Mouse (Mus musculus): ENCODE results near the gene Nsa2. TPM values are rescaled to one million over a fixed set of nuclear protein-coding genes. Genes with fewer than 3 reads are reported as not detected.

The Nsa2 gene
- polyA plus RNA-seq (2015; fragmentation: Nextera tagmentation; extraction: Ambion mirVana): 51.5 and 53.8 TPM in 2 replicates

DNA sequence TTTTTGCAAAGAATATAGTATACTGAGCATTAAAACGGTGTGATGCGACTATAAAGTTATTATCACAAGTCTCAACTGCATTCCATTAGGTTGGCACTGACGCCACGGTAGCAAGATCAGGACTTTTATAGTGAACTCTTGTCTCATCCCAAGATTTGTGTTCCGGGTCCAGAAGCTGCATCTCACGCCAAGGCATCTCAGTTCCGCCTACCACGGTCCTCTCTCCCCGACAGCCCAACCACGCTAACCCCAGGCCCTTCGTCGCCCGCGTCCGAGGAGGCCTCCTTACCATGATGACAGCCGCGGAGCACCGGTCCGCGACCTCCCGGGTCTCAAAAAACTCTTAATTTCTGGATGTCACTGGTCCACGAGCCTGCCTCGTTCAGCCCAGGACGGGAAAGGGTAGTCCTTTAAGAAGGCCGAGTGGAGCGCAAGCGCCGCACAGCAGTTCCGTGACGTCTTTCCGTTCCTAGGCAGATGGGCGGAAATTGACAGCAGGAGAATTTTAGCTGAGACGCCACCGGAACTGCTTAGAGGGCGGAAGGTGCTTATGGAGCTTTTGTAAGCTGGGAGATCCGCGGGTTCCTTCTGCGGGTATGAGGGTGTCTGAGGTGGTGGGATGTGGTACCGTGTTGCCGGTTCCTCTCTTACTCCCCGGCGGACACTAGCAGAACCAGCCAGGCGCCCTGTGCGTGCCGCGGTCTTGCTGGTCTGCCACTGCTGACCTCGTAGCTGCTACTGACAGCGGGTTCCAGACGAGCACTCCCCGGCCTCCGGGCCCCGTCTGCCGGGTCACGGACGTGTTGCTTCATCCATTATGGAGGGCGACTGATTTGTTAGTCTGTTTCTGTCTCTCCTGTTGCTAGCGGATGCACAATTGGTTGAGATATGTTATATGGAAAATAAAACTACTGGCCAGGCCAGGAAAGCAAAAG lies at the start of gene Nsa2, which contains the start of gene Gfm2:
Gene Nsa2, minus strand, starts transcription at position 472 of the 935 bp plus-strand sequence.
Gene Gfm2, plus strand, starts transcription at position 472 of the 935 bp plus-strand sequence.
- Histone ChIP-seq H3K27me3 (ENCODE audit: control insufficient read depth, insufficient read depth, low read depth, low read length) (no peaks in the 10 kb centered on the region), H3K4me2 (ENCODE audit: low read depth, low read length) (peak within 1 kb of the TSS; percentile 81), H3K4me3 (ENCODE audit: low read length) (peak within 1 kb of the TSS; percentile 69), H3K9ac (ENCODE audit: low read length) (peak within 1 kb of the TSS; percentile 82), H3K27ac (ENCODE audit: low read length) (peak within 1 kb of the TSS; percentile 90), H3K9me3 (ENCODE audit: control insufficient read depth, low read length) (no peaks in the 10 kb centered on the region), H3K36me3 (ENCODE audit: control insufficient read depth, insufficient read depth, low read length) (peaks cover 12% of the 10 kb centered on the region), H3K4me1 (replicated peaks; ENCODE audit: control insufficient read depth, insufficient read depth, low read length) (0 out of 2 replicates have a peak, but pooled peaks cover 3% of the 10 kb centered on the region)
- peak; percentile 98 for ATAC-seq (ENCODE audit: low read depth)
- WGBS: under 1% methylated on average over 57 of the region's 57 CpGs

DNA sequence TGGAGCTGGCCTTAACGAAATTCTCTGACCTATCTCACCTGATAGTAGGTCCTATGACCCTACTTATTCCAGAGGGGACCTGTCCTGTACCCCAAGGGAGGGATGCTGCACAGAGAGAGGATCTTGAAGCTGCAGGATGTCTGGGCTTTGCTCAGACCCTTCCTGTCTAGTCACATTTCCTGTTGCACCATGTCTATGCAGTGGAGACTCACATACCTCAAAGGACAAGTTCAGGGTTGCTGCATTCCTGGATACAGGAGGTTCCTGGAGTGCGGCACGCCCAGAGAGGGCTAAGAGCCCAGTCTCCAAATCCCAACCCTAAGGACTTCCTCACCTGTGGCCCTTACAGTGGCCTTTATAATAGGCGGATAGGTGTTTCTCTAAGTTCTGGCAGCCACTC lies 48.6 kb upstream of the Nsa2 start:
- Histone ChIP-seq H3K4me3 (ENCODE audit: low read length) (no peak overlapping the region), H3K27ac (ENCODE audit: low read length) (no peak overlapping the region), H3K9me3 (ENCODE audit: control insufficient read depth, low read length) (no peaks in the 10 kb centered on the region), H3K4me2 (ENCODE audit: low read depth, low read length) (no peak overlapping the region), H3K27me3 (ENCODE audit: control insufficient read depth, insufficient read depth, low read depth, low read length) (no peaks in the 10 kb centered on the region), H3K9ac (ENCODE audit: low read length) (no peak overlapping the region), H3K36me3 (ENCODE audit: control insufficient read depth, insufficient read depth, low read length) (no peaks in the 10 kb centered on the region; the same call in 1 of the 2 replicates), H3K4me1 (replicated peaks; ENCODE audit: control insufficient read depth, insufficient read depth, low read length) (no peaks in the 10 kb centered on the region)
- 60% methylated on average over 4 of the region's 4 CpGs for WGBS
- ATAC-seq (ENCODE audit: low read depth): 0 out of 2 replicates have a peak, but pooled peaks have one; percentile 28

DNA sequence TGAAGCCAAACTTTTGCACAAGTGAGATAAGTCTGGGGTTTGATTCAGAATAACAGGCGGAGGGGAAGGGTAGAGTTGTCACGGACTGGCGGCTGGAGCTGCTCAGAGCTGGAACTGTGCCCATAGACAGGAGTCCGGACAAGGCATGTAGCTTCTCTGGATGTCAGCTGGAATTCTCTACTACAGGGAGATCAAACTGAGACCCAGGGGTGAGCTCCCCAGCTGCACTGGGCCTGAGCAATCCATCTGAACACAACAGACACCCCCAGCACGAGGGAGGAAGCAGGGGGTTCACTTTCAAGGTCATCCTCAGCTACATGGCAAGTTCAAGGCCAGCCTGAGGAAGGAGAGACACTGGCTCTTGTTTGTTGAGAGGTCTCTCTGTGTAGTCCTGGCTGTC lies 46.9 kb upstream of the Nsa2 start:
- 42% methylated on average over 5 of the region's 5 CpGs for WGBS
- no peak overlapping the region for H3K4me3 ChIP-seq (ENCODE audit: low read length)
- no peaks in the 10 kb centered on the region for H3K4me1 ChIP-seq (replicated peaks; ENCODE audit: control insufficient read depth, insufficient read depth, low read length)
- ATAC-seq (ENCODE audit: low read depth): no peak
- no peak overlapping the region for H3K9ac ChIP-seq (ENCODE audit: low read length)
- no peak overlapping the region for H3K27ac ChIP-seq (ENCODE audit: low read length)
- H3K9me3 ChIP-seq (ENCODE audit: control insufficient read depth, low read length): no peaks in the 10 kb centered on the region
- no peaks in the 10 kb centered on the region; the same call in 1 of the 2 replicates for H3K36me3 ChIP-seq (ENCODE audit: control insufficient read depth, insufficient read depth, low read length)
- no peak overlapping the region for H3K4me2 ChIP-seq (ENCODE audit: low read depth, low read length)
- no peaks in the 10 kb centered on the region for H3K27me3 ChIP-seq (ENCODE audit: control insufficient read depth, insufficient read depth, low read depth, low read length)

DNA sequence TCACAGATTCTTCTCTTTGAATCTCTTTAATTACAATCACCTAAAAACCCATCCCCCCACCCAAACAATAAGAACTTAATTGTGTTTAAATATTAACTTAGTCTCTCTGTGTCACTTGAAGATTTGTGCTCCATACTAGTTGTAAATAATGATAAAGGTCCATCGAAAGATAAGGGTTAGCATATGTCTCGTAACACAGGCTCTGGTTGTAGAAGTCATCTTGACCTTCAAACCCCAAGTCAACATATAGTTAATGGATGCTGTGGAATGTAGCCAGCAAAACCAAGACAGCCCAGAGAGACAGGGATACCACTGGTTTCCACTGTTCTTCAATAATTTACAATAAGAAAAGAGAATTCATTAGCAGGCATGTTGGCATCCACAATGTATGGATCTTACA lies 46.4 kb upstream of the Nsa2 start:
- no peaks in the 10 kb centered on the region for H3K27me3 ChIP-seq (ENCODE audit: control insufficient read depth, insufficient read depth, low read depth, low read length)
- no peak for ATAC-seq (ENCODE audit: low read depth)
- no peaks in the 10 kb centered on the region; the same call in 1 of the 2 replicates for H3K36me3 ChIP-seq (ENCODE audit: control insufficient read depth, insufficient read depth, low read length)
- H3K4me2 ChIP-seq (ENCODE audit: low read depth, low read length): no peak overlapping the region
- no peaks in the 10 kb centered on the region for H3K9me3 ChIP-seq (ENCODE audit: control insufficient read depth, low read length)
- no peak overlapping the region for H3K27ac ChIP-seq (ENCODE audit: low read length)
- no peak overlapping the region for H3K9ac ChIP-seq (ENCODE audit: low read length)
- H3K4me1 ChIP-seq (replicated peaks; ENCODE audit: control insufficient read depth, insufficient read depth, low read length): no peaks in the 10 kb centered on the region
- no peak overlapping the region for H3K4me3 ChIP-seq (ENCODE audit: low read length)
- 63% methylated on average over 2 of the region's 2 CpGs for WGBS

DNA sequence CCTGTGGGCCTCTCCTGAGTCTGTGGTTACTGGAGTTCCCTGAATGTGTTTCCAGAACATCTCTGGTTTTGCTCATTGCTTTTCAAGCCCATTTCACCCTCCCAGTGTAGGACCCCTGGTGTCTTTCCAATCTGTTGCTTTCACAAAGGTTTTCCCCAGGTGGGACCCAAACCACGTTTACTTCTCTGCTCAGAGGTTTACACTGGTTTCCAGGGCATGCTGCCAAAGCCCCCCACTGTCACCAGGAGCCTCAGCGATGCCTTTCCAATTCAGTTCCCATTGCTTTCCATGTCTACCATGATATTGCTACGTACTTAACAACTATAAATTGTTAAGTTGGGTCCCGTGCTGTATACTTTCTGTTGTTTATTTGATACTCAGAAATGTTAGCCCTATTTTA lies 45.1 kb upstream of the Nsa2 start:
- Histone ChIP-seq H3K4me3 (ENCODE audit: low read length) (no peak overlapping the region), H3K27ac (ENCODE audit: low read length) (no peak overlapping the region), H3K4me1 (replicated peaks; ENCODE audit: control insufficient read depth, insufficient read depth, low read length) (no peaks in the 10 kb centered on the region), H3K27me3 (ENCODE audit: control insufficient read depth, insufficient read depth, low read depth, low read length) (no peaks in the 10 kb centered on the region), H3K9ac (ENCODE audit: low read length) (no peak overlapping the region), H3K36me3 (ENCODE audit: control insufficient read depth, insufficient read depth, low read length) (peaks cover 4% of the 10 kb centered on the region), H3K4me2 (ENCODE audit: low read depth, low read length) (no peak overlapping the region), H3K9me3 (ENCODE audit: control insufficient read depth, low read length) (no peaks in the 10 kb centered on the region)
- ATAC-seq (ENCODE audit: low read depth): no peak
- 70% methylated on average over 4 of the region's 4 CpGs for WGBS

DNA sequence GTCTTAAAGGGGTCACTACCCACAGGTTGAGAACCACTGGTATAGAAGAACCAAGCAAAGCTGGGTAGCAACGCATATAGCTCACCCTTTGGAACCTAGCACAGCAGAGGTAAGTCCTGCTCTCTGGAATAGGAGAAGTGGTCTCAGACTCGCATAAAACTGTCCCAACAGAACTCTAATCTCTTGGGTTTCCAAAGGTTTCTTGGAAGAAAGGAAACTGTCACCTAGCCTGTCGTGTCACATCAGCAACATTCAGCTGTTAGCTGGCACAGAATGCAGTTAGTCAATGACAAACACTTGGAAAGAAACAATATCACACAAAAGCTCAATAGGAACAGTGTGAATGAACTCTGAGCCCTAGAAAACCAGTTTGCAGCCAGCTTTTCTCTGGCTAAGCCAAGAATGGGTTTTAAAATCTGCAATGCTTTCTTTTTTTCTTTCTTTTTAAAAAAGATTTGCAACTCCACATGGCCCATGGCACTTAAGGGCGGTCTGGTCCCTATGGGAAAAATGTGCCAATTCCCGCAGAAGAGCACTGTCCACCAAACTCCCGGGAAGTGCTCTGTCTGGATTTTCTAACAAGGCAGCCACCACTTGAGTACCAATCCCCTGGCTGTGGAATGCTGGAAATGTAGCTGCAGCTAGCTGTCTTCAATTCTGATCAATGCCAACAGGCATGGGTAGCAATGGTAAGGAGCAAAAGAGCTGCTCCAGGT lies 42.5 kb upstream of the Nsa2 start:
- Histone ChIP-seq H3K27me3 (ENCODE audit: control insufficient read depth, insufficient read depth, low read depth, low read length) (no peaks in the 10 kb centered on the region), H3K4me2 (ENCODE audit: low read depth, low read length) (no peak overlapping the region), H3K27ac (ENCODE audit: low read length) (no peak overlapping the region), H3K9me3 (ENCODE audit: control insufficient read depth, low read length) (no peaks in the 10 kb centered on the region), H3K4me3 (ENCODE audit: low read length) (no peak overlapping the region), H3K36me3 (ENCODE audit: control insufficient read depth, insufficient read depth, low read length) (peaks cover 7% of the 10 kb centered on the region), H3K9ac (ENCODE audit: low read length) (no peak overlapping the region), H3K4me1 (replicated peaks; ENCODE audit: control insufficient read depth, insufficient read depth, low read length) (no peaks in the 10 kb centered on the region)
- ATAC-seq (ENCODE audit: low read depth): no peak
- WGBS: 78% methylated on average over 6 of the region's 6 CpGs

DNA sequence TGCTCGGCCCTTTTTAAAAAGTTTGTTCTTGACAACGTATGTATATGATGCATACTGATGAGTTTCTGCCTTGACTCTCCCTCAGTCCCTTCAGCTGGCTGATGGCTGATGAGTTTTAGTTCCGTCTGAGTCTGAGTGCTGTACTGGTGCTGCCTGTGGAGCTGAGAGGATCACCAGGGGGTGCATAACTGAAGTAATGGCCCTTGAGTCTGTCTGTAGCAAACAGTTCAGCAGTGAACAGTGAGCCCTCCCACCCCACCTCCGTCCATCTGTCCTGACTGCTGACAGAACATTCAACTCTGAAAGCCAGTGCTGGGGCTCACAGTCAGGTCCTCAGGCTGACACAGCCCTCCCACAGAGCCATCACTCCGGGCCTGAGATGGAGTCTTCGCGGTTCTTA lies 41.2 kb upstream of the Nsa2 start:
- Histone ChIP-seq H3K4me2 (ENCODE audit: low read depth, low read length) (no peak overlapping the region), H3K27me3 (ENCODE audit: control insufficient read depth, insufficient read depth, low read depth, low read length) (no peaks in the 10 kb centered on the region), H3K9ac (ENCODE audit: low read length) (no peak overlapping the region), H3K4me3 (ENCODE audit: low read length) (no peak overlapping the region), H3K27ac (ENCODE audit: low read length) (no peak overlapping the region), H3K4me1 (replicated peaks; ENCODE audit: control insufficient read depth, insufficient read depth, low read length) (no peaks in the 10 kb centered on the region), H3K9me3 (ENCODE audit: control insufficient read depth, low read length) (no peaks in the 10 kb centered on the region), H3K36me3 (ENCODE audit: control insufficient read depth, insufficient read depth, low read length) (peaks cover 17% of the 10 kb centered on the region)
- ATAC-seq (ENCODE audit: low read depth): no peak
- 78% methylated on average over 7 of the region's 7 CpGs for WGBS

DNA sequence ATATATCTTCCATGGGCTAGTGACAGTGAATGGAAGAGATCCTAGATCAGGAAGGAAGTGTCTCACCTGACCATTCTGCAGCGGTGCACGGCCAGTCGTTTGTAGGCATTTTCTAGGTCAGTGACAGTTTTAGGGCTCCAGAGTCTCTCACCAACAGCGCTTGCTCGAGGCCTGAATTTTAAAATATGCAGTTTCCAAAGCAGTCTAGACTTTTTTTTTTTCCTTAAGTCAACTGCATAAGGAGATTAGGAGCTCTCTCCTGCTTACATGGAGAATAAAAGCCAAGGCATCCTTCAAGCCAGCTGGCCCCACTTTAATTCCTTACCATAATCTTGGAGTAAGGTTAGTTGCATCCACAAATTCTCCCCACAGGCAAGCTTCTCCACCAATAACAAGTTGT lies 39.0 kb upstream of the Nsa2 start:
- no peak for ATAC-seq (ENCODE audit: low read depth)
- H3K9ac ChIP-seq (ENCODE audit: low read length): no peak overlapping the region
- H3K4me3 ChIP-seq (ENCODE audit: low read length): no peak overlapping the region
- H3K36me3 ChIP-seq (ENCODE audit: control insufficient read depth, insufficient read depth, low read length): peaks cover 33% of the 10 kb centered on the region
- 94% methylated on average over 5 of the region's 5 CpGs for WGBS
- H3K27ac ChIP-seq (ENCODE audit: low read length): no peak overlapping the region
- H3K4me2 ChIP-seq (ENCODE audit: low read depth, low read length): no peak overlapping the region
- H3K27me3 ChIP-seq (ENCODE audit: control insufficient read depth, insufficient read depth, low read depth, low read length): no peaks in the 10 kb centered on the region
- H3K4me1 ChIP-seq (replicated peaks; ENCODE audit: control insufficient read depth, insufficient read depth, low read length): no peaks in the 10 kb centered on the region
- no peaks in the 10 kb centered on the region for H3K9me3 ChIP-seq (ENCODE audit: control insufficient read depth, low read length)
